Mouse (Mus musculus) brown adipose tissue, adult 24 weeks (tissue): Measurements from ENCODE around the gene Tdgf1. TPM values are rescaled to one million over a fixed set of nuclear protein-coding genes. Genes with fewer than 3 reads are reported as not detected.

Experiments used
- H3K27ac ChIP-seq: fragments of 200-500 bp; replicated peaks from 2 replicates; pipeline ENCODE4 v1.5.1; 2012; ENCODE audit warnings: low read depth, mild to moderate bottlenecking, low read length
- H3K4me1 ChIP-seq: fragments of 200-500 bp; 2 replicates; pipeline ENCODE4 v1.6.1; 2012; ENCODE audit warnings: low read length, mixed read lengths; ENCODE audit not compliant: control insufficient read depth, insufficient read depth, insufficient read length
- H3K4me3 ChIP-seq: fragments of 200-500 bp; 2 replicates; pipeline ENCODE4 v1.5.1; 2012; ENCODE audit warnings: low read depth, mild to moderate bottlenecking, low read length, moderate library complexity; ENCODE audit not compliant: insufficient read depth
- polyA plus RNA-seq: library from polyadenylated mRNA; stranded (reverse); fragments of >200 nt; gene quantifications from 2 replicates; pipeline ENCODE4 v1.2.4, GENCODE M21; 2012; ENCODE audit not compliant: missing spikeins, insufficient read depth, insufficient read length

The Tdgf1 gene
- not detected in 2 replicates for polyA plus RNA-seq

DNA sequence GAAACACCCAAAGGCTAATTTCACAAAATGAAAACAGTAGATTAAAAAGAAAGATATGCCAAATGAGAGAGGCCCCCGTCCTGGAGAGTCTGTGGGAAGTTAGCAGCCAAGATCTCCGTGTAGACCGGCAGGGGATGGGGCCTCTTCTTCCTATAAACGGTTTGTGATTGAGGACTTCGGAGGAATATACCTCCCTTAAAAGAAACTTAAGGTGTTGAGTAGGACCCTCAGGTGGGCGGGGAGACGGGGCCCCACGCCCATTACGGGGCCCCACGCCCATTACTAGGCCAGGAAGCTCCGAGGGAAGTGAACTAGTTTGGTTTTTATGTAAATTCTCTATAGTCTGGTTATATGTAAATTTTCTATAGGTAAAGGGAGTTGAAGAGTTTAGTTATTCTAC, at the start of gene Tdgf1:
Gene Tdgf1 (minus strand): TSS at position 233 of the 400 bp plus-strand sequence.
- no peaks in the 10 kb centered on the region for H3K4me1 ChIP-seq
- no peak within 1 kb of the TSS for H3K4me3 ChIP-seq
- no peak within 1 kb of the TSS for H3K27ac ChIP-seq

DNA sequence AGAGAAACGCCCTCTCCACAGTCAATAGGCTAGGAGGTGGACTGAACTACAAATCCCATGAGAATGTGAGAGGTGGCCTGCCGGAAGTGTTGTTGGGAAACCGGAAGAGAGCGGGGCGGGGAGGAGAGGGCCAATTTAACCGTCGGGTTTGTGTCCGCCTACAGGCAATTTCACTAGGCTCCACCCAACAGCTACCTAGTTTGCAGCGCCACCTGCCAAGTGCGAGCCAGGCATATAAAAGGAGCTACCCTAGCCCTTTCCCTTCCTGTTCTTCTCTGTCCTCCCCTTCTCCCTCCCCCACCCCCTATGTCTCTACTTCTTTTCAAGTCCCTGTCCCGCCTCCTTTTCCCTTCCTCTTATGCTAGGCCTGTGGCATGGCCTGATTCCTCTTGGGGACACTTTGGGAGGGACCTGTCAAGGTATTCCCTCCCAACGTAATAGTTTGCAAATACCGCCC, 48.8 kb upstream of the Tdgf1 start:
- peak overlapping the region; percentile 64 for H3K27ac ChIP-seq
- H3K4me1 ChIP-seq, result peaks cover 25% of the 10 kb centered on the region
- H3K4me3 ChIP-seq, result peak overlapping the region; percentile 52

DNA sequence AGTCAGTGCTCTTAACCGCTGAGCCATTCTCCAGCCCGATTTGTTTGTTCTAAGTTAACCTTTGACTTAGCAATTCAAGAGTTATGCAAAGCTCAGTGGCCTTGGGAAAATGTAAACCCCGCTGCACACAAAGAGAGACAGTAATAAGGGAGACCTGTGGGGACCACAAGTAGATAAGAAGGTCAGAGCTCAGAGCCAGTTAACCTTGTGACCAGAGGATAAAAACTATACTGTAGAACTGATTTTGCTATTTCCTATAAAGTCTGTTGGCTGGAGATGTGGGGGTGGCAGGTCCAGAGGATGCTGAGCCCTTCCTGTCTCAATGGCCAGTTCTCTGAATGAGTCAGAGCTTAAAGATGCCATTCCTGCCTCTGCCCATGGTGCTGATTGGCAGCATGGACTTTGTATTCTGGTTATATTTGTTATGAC, 47.3 kb upstream of the Tdgf1 start:
- H3K4me1 ChIP-seq, result peaks cover 13% of the 10 kb centered on the region
- H3K4me3 ChIP-seq, result no peak overlapping the region
- H3K27ac ChIP-seq, result 0 out of 2 replicates have a peak overlapping the region, but pooled peaks have one; percentile 32

DNA sequence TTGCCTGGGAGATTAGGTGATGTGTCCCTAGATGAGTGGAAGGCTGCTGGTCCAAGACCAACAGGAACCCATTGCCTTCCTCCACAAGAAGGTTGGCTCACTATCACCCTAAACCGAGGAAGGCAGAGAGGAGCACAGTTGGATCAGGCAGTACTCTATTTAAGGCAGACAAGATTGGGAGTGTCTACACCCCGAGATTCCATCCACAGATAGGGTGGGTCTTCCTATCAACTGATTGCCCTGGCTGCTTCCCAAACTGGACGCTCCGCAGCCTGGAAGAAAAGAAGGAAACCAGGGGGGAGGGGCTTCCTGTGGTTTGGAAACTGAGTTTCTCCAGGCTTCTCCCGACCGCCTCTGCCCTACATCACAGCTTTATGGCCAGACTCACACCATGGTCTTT, 44.2 kb upstream of the Tdgf1 start, which contains the start of gene Rtp3:
Gene Rtp3 (minus strand): TSS at position 380 of the 400 bp plus-strand sequence.
- Histone ChIP-seq H3K4me3 (peak within 1 kb of the TSS; percentile 84), H3K4me1 (peaks cover 14% of the 10 kb centered on the region), H3K27ac (peak within 1 kb of the TSS; percentile 97)

DNA sequence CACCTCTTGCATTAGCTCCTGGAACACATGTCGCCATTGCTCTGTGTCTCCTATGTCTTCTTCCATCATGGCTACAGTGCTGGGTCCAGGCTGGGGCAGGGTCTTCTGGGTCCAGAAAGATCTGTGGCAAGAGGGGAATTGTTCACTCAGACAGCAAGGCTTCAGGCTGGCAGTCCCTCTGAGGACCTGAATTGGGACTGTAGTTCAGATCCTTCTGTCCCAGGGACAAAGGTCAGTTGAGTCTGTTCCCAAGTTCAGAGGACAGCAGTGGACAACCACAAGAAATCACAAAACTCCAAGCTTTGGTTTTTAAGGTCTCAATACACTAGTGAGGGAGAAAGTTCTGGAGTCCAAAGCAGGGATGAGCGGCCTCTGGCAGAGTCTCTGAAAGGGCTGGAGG, 43.6 kb upstream of the Tdgf1 start:
- Histone ChIP-seq H3K4me3 (peak overlapping the region; percentile 84), H3K27ac (peak overlapping the region; percentile 97), H3K4me1 (peaks cover 14% of the 10 kb centered on the region)

DNA sequence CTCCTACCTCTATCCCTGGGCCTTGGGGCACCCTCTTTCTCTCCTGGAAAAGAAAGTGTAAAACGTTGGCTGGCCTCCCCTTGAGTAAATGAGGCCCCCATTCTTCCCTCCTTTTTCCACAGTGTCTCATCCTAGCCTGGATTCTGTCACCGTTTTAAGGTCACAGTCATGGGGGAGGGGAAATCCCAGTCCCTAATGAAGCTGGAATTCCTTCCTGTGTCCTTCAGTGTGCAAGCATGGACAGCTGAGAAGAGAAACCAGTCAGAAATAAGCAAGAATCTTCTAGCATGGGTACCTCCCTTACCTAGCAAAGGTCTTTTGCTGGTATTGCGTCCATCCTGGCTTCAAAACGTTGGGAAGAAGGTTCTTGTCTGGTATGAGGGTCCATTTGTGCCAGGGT, 43.2 kb upstream of the Tdgf1 start:
- Histone ChIP-seq H3K27ac (peak overlapping the region; percentile 97), H3K4me3 (peak overlapping the region; percentile 84), H3K4me1 (peaks cover 12% of the 10 kb centered on the region)

DNA sequence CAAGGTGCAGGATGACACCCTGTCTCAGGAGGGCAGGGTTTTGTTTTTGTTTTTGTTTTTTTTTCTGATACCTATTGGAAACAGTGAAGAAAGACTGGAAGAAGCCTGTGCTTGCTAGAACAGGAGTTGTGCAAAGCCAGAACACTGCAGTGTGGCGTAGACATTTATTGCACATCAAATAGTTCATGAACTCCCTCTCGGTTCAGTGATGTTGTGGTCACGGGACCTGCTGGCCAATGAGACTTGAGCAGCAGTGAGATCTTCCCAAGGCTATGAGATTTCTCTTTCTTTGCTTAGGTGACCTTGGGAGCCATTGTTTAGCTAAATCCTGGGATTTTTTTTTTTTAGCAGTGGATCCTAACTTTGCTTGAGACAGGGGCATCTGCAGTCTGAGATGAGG, 42.1 kb upstream of the Tdgf1 start:
- Histone ChIP-seq H3K27ac (no peak overlapping the region), H3K4me3 (peak overlapping the region; percentile 29), H3K4me1 (peaks cover 10% of the 10 kb centered on the region)

DNA sequence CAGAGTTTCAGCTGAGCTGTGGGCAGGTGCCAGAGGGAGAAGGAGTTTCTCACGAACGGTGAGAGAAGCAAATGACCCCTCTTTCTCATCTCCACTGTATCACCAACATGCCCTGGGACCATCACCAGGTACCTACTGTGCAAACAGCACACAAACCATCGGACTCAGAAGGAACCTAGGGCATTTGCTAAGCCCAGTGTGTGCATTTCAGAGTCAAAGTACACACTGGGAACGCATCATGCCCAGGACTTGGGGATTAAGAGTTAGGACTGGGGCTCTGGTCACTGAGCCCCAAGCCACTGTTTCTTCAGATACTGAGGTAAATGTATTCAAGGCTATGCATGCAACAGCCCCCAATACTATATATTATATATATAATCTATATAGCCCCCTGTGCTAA, 41.4 kb upstream of the Tdgf1 start:
- Histone ChIP-seq H3K27ac (no peak overlapping the region), H3K4me3 (no peak overlapping the region)

DNA sequence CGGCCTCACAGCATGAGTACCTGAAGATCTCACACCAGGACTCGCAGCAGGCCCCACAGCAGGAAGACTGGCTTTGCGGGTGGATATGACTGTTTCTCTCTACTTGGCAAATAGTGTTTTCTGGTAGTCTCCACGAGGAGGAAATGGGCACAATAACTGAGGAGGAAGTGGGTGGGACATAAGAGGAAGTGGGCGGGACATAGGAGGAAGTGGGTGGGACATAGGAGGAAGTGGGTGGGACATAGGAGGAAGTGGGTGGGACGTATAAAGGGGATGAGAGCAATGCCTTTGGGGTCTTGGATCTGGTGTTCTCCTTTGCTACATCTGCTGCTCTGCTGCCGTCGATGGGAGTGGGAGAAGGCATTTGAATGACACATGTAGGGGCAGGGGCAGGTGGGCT, 40.0 kb upstream of the Tdgf1 start:
- H3K4me3 ChIP-seq, result no peak overlapping the region
- H3K27ac ChIP-seq, result no peak overlapping the region
- peaks cover 6% of the 10 kb centered on the region for H3K4me1 ChIP-seq

More for the DNA sequence above, 41.4 kb upstream of the Tdgf1 start:
- peaks cover 10% of the 10 kb centered on the region for H3K4me1 ChIP-seq

DNA sequence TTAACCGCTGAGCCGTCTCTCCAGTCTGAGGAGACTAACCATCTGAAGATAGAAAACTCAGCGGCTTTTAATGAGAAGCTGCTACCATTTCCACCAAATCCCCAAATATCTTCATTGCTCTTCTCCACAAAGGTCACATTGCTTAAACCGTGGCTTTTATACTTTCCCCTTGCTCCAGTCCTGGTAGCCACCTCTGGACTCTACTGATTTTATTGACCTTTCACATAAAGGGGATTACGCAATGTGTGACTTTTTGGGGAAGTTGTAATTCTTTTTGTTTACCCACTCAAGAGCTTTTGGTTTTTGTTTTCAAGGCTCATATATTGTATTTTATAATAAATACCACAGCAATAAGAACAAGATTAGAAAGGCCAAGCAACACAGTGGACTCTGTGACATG, 39.6 kb upstream of the Tdgf1 start:
- Histone ChIP-seq H3K4me3 (no peak overlapping the region), H3K4me1 (peaks cover 3% of the 10 kb centered on the region; the same call in 1 of the 2 replicates), H3K27ac (no peak overlapping the region)

DNA sequence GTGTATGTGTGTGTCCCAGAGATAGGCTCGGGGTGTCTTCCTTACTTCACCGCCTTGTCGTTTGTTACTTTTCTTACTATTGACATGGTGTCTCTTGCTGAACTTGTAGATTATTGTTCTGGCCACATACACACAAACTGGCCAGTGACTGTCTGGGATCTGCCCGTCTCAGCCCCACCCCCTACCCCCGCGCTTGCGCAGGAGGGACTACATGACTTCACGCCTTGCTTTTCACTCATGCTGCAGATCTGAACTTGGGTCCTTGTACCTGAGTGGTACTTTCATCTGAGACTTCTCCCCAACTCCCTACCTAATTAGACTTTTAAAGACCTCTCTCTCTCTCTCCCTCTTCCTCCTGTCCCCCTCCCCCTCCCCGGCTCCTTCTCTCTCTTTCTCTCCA, 38.1 kb upstream of the Tdgf1 start:
- H3K4me1 ChIP-seq, result peaks cover 3% of the 10 kb centered on the region; the same call in 1 of the 2 replicates
- no peak overlapping the region for H3K4me3 ChIP-seq
- H3K27ac ChIP-seq, result no peak overlapping the region

DNA sequence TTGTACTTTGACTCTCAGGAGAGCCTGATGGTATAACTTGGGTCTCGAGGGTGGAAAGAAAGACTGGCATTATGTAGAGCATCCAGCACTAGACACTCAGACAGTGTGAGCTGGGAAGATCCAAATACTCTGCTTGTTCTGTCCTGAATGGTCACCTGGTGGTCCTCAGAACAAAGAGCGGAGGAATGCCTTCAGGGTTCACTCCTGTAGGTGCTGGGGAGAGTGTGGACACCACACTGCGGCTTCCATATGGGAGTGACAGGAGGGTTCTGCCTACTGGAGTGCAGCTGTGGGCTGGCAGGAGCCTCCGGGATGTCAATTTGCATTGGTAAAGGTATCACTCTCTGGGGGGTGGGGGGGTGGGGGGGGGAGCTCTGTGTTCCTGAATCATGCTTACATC, 36.4 kb upstream of the Tdgf1 start:
- Histone ChIP-seq H3K4me1 (peaks cover 3% of the 10 kb centered on the region; the same call in 1 of the 2 replicates), H3K27ac (no peak overlapping the region), H3K4me3 (no peak overlapping the region)

DNA sequence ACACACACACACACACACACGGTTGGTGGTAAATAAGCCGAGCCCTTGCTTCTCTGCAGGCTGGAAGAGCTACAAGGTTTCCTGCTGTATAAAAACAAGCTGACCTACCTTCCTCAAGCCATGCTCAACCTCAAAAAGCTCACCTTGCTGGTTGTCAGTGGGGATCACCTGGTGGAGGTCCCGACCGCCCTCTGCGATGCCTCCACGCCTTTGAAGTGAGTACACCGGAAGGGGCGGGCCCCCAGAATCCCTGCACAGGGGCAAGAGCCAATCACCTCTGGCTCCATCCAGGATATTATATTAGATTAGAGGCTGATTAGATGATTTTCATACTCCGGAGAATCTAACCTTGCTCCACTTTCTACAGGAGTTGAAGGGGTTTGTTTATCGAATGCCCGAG, 33.5 kb upstream of the Tdgf1 start:
- no peak overlapping the region for H3K27ac ChIP-seq
- H3K4me3 ChIP-seq, result no peak overlapping the region
- H3K4me1 ChIP-seq, result no peaks in the 10 kb centered on the region

DNA sequence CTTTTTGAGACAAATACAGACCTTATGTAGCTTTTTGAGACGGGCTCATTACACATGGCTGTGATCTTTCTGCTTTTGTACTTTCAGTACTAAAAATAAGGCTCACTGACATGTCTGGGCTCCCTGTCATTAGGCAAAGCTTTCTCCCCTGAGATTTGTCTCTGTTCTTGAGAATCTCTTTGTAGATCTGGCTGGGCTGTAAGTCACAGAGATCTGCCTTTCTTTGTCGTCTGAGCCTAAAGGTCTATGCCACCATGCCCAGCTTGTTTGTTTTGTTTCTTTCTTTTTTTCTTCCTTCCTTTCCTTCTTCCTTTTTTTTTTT, 19.9 kb upstream of the Tdgf1 start:
- Histone ChIP-seq H3K27ac (no peak overlapping the region), H3K4me1 (peaks cover under 1% of the 10 kb centered on the region; the same call in 1 of the 2 replicates), H3K4me3 (no peak overlapping the region)

DNA sequence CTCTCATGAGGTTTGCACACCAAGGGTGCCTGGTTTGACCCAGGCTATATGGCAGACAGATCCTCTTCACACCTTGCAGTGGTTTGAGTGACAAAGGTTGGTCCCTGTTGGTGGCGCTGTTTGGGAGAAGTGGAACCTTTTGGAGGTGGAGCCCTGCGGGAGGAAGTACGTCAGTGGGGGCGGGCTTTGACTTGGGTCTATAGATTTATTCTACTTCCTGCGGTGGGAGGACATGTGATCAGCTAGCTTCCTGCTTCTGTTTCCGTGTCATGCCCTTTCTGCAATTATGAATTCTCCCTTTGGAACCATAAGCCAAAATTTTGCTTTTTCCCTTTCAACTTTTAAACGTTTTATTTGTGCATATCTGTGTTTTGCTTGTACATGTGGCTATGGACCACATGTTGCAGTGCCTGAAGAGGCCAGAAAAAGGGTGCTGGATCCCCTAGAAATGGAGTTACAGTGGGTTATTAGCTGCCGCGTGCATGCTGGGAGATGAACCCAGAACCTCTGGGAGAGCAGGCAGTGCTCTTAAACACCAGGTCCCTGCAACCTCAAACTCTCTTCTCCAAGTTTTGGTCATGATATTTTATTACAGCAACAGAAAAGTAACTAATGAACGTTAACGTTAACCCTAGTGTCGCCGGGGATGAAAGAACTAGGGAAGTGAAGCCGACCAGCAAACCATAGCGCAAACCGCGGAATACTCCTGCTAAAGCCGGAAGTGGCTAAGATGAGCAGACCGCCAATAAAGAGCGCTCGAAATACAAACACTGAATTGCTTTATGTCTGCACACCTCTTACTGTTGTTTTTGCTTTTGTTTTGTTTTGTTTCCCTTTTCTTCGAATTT, 19.3 kb upstream of the Tdgf1 start:
- H3K4me1 ChIP-seq, result peaks cover 4% of the 10 kb centered on the region; the same call in 1 of the 2 replicates
- no peak overlapping the region for H3K4me3 ChIP-seq
- H3K27ac ChIP-seq, result no peak overlapping the region
